Mouse (Mus musculus): ENCODE measurements at regions not wholly inside any gene's neighbourhood (a gene's known extent, or its start where the extent isn't known, plus 50 kb on each side); places are given as distances from the start of the nearest gene placed in this dataset.

GRCm38 (mm10) chr14:25325887-25326286 is 133.1 kb upstream of the Zmiz1 start:
- TF ChIP-seq CTCF (conservative IDR thresholded peaks at IDR 0.05; ENCODE audit: low read length) (no peak), NANOG (IDR thresholded peaks at IDR 0.05; ENCODE audit: borderline replicate concordance, low read length) (no peak), POU5F1 (IDR thresholded peaks at IDR 0.05; ENCODE audit: borderline replicate concordance, low read length) (no peak)
- no peak overlapping the region for H3K4me3 ChIP-seq (replicated peaks; ENCODE audit: low read length)
- peaks cover 46% of the 10 kb centered on the region for H3K27me3 ChIP-seq (ENCODE audit: insufficient read depth, low read length)
- H3K4me1 ChIP-seq (replicated peaks; ENCODE audit: low read depth, low read length), result no peaks in the 10 kb centered on the region
- H3K9me3 ChIP-seq (ENCODE audit: low read length), result no peaks in the 10 kb centered on the region
- no peaks in the 10 kb centered on the region for H3K36me3 ChIP-seq (ENCODE audit: insufficient read depth, low read length)

GRCm38 (mm10) chr14:25328230-25328629 is 130.8 kb upstream of the Zmiz1 start:
- Histone ChIP-seq H3K27me3 (ENCODE audit: insufficient read depth, low read length) (peaks cover 27% of the 10 kb centered on the region), H3K36me3 (ENCODE audit: insufficient read depth, low read length) (no peaks in the 10 kb centered on the region), H3K4me3 (replicated peaks; ENCODE audit: low read length) (no peak overlapping the region), H3K9me3 (ENCODE audit: low read length) (no peaks in the 10 kb centered on the region), H3K4me1 (replicated peaks; ENCODE audit: low read depth, low read length) (no peaks in the 10 kb centered on the region)
- TF ChIP-seq NANOG (IDR thresholded peaks at IDR 0.05; ENCODE audit: borderline replicate concordance, low read length) (no peak), CTCF (conservative IDR thresholded peaks at IDR 0.05; ENCODE audit: low read length) (no peak), POU5F1 (IDR thresholded peaks at IDR 0.05; ENCODE audit: borderline replicate concordance, low read length) (no peak)

GRCm38 (mm10) chr14:25334186-25334585 is 124.8 kb upstream of the Zmiz1 start:
- H3K9me3 ChIP-seq (ENCODE audit: low read length), result peaks cover 16% of the 10 kb centered on the region
- TF ChIP-seq CTCF (conservative IDR thresholded peaks at IDR 0.05; ENCODE audit: low read length) (no peak), NANOG (IDR thresholded peaks at IDR 0.05; ENCODE audit: borderline replicate concordance, low read length) (no peak), POU5F1 (IDR thresholded peaks at IDR 0.05; ENCODE audit: borderline replicate concordance, low read length) (no peak)
- H3K4me1 ChIP-seq (replicated peaks; ENCODE audit: low read depth, low read length), result peaks cover 14% of the 10 kb centered on the region
- H3K36me3 ChIP-seq (ENCODE audit: insufficient read depth, low read length), result no peaks in the 10 kb centered on the region
- H3K27me3 ChIP-seq (ENCODE audit: insufficient read depth, low read length), result peaks cover 8% of the 10 kb centered on the region; the same call in 1 of the 2 replicates
- no peak overlapping the region for H3K4me3 ChIP-seq (replicated peaks; ENCODE audit: low read length)

- peaks cover 9% of the 10 kb centered on the region for H3K27me3 ChIP-seq (ENCODE audit: insufficient read depth, low read length)
- TF ChIP-seq NANOG (IDR thresholded peaks at IDR 0.05; ENCODE audit: borderline replicate concordance, low read length) (no peak), CTCF (conservative IDR thresholded peaks at IDR 0.05; ENCODE audit: low read length) (no peak), POU5F1 (IDR thresholded peaks at IDR 0.05; ENCODE audit: borderline replicate concordance, low read length) (no peak)
- peaks cover 18% of the 10 kb centered on the region for H3K4me1 ChIP-seq (replicated peaks; ENCODE audit: low read depth, low read length)
- no peaks in the 10 kb centered on the region for H3K36me3 ChIP-seq (ENCODE audit: insufficient read depth, low read length)
- H3K9me3 ChIP-seq (ENCODE audit: low read length), result peaks cover 16% of the 10 kb centered on the region
- H3K4me3 ChIP-seq (replicated peaks; ENCODE audit: low read length), result no peak overlapping the region
Observed at GRCm38 (mm10) chr14:25336875-25337274, 122.1 kb upstream of the Zmiz1 start.

GRCm38 (mm10) chr14:25338404-25339051 is 120.5 kb upstream of the Zmiz1 start:
- peaks cover 16% of the 10 kb centered on the region for H3K9me3 ChIP-seq (ENCODE audit: low read length)
- H3K4me1 ChIP-seq (replicated peaks; ENCODE audit: low read depth, low read length), result peaks cover 18% of the 10 kb centered on the region
- no peaks in the 10 kb centered on the region for H3K36me3 ChIP-seq (ENCODE audit: insufficient read depth, low read length)
- peaks cover 9% of the 10 kb centered on the region for H3K27me3 ChIP-seq (ENCODE audit: insufficient read depth, low read length)
- no peak overlapping the region for H3K4me3 ChIP-seq (replicated peaks; ENCODE audit: low read length)
- no peak for TF ChIP-seq POU5F1 (IDR thresholded peaks at IDR 0.05; ENCODE audit: borderline replicate concordance, low read length)

GRCm38 (mm10) chr14:25340845-25341244 is 118.1 kb upstream of the Zmiz1 start:
- H3K4me1 ChIP-seq (replicated peaks; ENCODE audit: low read depth, low read length), result peaks cover 18% of the 10 kb centered on the region
- H3K9me3 ChIP-seq (ENCODE audit: low read length), result peaks cover 2% of the 10 kb centered on the region
- peaks cover 9% of the 10 kb centered on the region for H3K27me3 ChIP-seq (ENCODE audit: insufficient read depth, low read length)
- TF ChIP-seq NANOG (IDR thresholded peaks at IDR 0.05; ENCODE audit: borderline replicate concordance, low read length), result no peak
- TF ChIP-seq CTCF (conservative IDR thresholded peaks at IDR 0.05; ENCODE audit: low read length), result no peak
- no peak for TF ChIP-seq POU5F1 (IDR thresholded peaks at IDR 0.05; ENCODE audit: borderline replicate concordance, low read length)
- H3K4me3 ChIP-seq (replicated peaks; ENCODE audit: low read length), result no peak overlapping the region
- no peaks in the 10 kb centered on the region for H3K36me3 ChIP-seq (ENCODE audit: insufficient read depth, low read length)

- Histone ChIP-seq H3K9me3 (ENCODE audit: low read length) (no peaks in the 10 kb centered on the region), H3K36me3 (ENCODE audit: insufficient read depth, low read length) (no peaks in the 10 kb centered on the region), H3K27me3 (ENCODE audit: insufficient read depth, low read length) (peaks cover 9% of the 10 kb centered on the region), H3K4me3 (replicated peaks; ENCODE audit: low read length) (no peak overlapping the region), H3K4me1 (replicated peaks; ENCODE audit: low read depth, low read length) (peaks cover 18% of the 10 kb centered on the region)
- no peak for TF ChIP-seq POU5F1 (IDR thresholded peaks at IDR 0.05; ENCODE audit: borderline replicate concordance, low read length)
- TF ChIP-seq CTCF (conservative IDR thresholded peaks at IDR 0.05; ENCODE audit: low read length), result no peak
- TF ChIP-seq NANOG (IDR thresholded peaks at IDR 0.05; ENCODE audit: borderline replicate concordance, low read length), result no peak
Observed at GRCm38 (mm10) chr14:25341848-25342427, 117.0 kb upstream of the Zmiz1 start.

- Histone ChIP-seq H3K36me3 (ENCODE audit: insufficient read depth, low read length) (no peaks in the 10 kb centered on the region), H3K4me3 (replicated peaks; ENCODE audit: low read length) (no peak overlapping the region), H3K27me3 (ENCODE audit: insufficient read depth, low read length) (peaks cover 9% of the 10 kb centered on the region), H3K9me3 (ENCODE audit: low read length) (no peaks in the 10 kb centered on the region), H3K4me1 (replicated peaks; ENCODE audit: low read depth, low read length) (peaks cover 17% of the 10 kb centered on the region)
- no peak for TF ChIP-seq NANOG (IDR thresholded peaks at IDR 0.05; ENCODE audit: borderline replicate concordance, low read length)
- TF ChIP-seq POU5F1 (IDR thresholded peaks at IDR 0.05; ENCODE audit: borderline replicate concordance, low read length), result no peak
- TF ChIP-seq CTCF (conservative IDR thresholded peaks at IDR 0.05; ENCODE audit: low read length), result no peak
Observed at GRCm38 (mm10) chr14:25342865-25343565, 116.0 kb upstream of the Zmiz1 start.
